Mouse (Mus musculus): ENCODE measurements around the gene Spaca7. TPM values are rescaled to one million over a fixed set of nuclear protein-coding genes. Genes with fewer than 3 reads are reported as not detected.
"Not testable (repeated sequence)": the region's sequence is repeated elsewhere in the genome, so short reads cannot be mapped to it uniquely, and the experiment has no call there.

Gene Spaca7
- total RNA-seq, 2 experiments from 2014 or later: not detected

DNA sequence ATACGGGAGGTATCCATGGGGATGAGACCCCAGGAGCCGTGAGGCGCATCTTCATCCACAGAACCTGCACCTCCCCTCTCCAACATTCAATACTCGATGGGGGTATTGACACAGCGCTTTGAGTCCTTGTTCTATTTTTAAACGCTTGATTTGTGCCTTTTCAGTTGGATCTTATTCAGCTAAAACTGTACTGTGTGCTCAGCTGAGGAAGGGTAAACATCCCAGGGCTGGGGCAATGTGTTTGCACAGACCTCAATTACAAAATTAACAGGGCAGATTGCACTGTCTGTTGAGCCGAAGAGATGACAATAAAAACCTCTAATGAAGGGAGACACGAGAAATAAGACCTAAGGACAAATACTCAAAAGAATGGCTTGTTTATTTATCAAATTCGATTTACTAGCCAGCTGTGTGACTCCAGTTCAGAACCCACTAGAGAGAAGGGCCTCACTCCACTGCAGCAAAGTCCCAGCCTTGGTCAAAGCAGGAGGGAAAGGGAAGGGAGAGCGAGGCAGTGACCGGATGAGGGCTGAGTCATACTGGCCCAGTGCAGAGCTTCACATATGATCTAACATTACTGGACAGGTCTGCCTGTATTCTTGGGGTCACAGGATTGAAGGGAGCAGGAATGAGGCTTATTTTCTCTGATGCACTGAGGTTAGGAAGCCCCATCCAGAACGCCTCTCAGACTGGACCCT is 37.1 kb downstream of the Spaca7 start:
- no peak for DNase-seq

DNA sequence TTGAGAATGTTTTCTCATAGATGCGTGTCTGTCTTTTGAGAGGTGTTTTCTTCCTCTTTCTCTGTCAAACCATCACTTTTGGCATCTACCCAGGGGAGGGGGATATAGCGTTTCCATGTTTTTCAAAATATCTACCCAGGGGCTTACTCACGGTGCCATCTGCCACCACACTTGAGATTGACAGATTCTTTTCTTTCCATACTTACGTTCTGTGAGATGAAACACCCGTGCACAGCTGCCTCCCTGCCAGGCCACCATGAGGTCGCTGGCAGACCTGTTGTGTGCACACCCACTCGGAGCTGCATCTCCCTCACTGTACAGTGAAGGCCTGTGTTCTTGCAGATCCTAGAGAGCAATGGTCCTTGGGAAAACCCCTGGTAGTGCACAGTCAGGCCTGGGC is 40.4 kb downstream of the Spaca7 start:
- no peak for DNase-seq

DNA sequence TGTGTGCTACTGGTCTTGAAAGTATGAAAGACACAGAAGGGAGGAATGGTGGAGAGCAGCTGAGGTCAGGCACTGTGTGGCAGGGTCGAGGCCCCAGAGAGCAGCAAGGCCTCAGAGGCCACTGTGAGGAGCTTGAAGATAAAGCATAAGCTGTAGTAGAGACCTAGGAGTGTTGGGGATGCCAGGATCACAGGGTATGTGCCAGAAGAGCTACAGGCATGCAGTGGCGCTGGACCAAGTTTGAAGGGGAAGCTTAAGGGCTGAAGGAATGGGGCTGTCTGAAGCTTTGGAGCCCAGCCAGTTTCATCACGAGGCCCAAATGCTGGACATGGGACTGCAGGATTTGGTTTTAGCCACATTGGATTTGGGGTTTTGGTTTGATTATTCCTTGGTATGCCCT is 44.5 kb downstream of the Spaca7 start:
- DNase-seq: not testable (repeated sequence)

DNA sequence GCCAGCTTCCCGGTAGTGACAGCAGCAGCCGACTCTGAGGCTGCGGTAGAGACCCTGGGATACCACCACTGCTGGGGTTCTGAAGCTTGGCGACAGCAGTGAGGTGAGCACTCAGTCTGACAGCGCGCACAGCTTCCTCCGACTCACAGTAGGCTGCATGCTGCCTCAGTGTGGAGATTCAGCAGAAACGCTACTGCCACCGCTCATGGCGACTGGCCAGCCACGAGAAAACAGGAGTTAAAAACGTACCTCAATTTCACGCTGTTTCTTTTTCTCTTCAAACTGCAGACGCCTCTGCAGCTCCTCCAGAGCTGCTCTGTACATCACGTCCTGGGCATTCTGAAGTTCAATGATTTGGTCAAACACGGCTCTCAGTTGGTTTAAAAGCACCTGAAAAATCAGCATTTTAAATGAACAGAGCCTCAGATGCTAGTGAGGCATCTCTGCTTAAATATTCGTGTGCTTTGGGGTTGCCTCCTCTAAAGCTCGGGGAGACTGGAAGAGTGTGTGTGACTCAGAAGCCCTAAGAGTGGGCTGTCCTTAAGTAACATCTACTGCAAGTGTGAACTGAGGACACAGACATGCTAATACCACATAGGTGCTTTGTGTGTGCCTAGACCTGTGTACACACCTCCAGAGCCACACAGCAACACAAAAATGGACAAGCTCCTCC is 48.9 kb downstream of the Spaca7 start:
- DNase-seq: no peak

DNA sequence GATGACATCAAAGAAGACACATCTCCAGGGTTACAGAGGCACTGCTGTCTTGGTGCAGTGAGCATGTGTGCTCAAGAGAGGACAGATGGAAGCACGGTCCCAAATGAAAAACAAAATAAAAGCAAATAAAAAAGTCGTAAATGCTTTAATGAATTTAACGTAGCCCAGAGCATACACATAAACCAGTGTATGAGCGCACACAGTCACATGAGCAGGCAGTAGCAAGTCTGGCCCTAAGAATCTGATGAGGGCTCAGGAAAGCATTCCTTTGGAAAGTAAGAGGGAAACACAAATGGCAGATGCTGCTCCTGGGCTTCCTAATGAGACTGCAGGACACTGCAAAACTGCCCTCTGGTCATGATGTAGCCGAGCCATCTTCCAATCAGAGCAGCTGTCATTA is 53.1 kb downstream of the Spaca7 start:
- no peak for DNase-seq

DNA sequence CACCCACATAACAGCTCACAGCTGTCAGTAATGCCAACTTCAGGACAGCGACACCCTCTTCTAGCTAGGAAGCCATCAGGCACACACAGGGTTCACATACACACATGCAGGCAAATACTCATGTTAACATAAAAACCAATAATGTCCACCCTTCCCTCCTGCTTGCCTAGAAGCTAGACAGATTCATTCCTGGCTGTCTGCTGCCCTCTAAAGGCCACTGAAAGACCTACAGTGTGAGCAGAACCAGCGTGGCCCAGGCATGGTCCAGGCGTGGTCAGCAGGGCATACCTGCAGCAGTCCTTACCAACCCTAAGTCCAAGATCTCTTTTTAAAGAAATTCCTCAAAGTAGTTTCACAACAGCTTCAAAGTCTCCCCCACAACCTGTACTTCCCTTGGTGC is 56.2 kb downstream of the Spaca7 start:
- DNase-seq: peak; percentile 49 to 55

DNA sequence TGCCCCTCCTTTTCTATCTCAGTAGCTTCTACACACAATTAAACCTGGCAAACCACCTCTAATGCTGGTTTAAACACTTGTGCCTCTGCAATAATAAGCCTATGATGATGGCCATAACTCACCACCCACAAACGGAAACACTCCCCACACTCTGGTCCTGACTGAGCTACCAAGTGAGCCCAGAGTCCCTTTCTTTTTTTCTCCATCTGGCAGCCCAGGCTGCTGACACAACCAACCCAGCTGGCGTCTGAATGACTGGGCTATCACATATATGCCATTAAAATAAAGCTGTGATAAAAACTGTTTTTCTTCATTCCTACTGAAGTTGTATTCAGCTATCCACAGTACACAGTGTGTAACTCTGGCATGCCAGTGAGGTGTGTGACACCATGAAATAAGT is 62.5 kb downstream of the Spaca7 start:
- no peak for DNase-seq

DNA sequence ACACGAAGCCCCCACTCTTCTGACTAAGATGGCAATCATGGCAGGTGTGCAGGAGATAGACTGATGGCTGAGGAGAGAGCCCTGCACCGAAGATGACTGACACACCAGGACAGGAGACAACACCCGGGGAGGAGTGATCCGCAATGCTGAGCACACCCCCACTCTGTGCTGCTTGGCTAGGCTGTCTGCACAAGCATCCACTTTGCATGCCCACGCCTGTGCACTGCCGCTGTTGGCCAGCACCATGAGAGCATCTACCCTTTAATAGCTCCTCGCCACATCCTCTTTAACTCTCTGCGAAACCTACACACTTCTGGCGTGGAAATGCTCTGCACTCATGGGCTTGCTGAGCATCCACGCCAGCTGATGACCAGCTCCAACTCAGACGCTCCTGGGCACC is 65.6 kb downstream of the Spaca7 start:
- DNase-seq: no peak

DNA sequence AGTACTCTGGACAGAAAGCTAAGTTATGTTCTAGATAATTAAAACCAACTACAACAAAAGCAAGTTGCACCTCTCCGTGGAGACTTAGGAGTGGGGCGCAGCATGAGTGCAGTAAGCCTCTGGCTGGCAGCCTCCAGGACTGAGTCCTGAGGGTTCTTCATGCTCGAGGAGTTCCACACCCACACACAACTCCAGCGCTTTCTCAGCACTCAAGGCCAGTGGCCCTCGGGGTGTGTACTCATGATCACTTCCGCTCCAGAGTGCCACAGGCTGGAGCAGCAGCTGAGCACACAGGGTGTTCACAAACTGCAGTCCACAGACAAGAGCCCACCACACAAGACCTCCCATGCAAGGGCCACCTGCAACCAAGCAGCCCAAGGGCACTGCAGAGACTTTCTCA is 68.7 kb downstream of the Spaca7 start:
- DNase-seq: no peak

DNA sequence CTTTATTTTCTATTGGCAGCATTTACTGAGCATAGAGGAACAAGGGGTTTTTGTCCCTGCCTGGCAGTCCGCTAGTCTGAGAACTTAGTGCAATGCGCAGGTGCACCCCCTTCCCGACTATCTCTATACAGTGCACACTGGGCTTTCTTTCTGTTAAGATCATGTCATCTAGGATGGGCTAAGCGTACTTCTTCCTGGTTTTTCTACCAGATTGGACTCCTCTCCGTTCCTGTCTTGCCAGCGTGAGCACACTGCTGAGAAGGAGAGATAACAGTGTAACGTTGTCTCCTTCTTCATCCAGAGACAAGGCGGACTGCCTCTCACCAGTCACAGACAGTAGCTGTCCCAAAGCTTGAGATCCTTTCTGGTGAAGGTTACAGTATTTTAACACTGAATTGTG is 71.5 kb downstream of the Spaca7 start:
- no peak for DNase-seq

DNA sequence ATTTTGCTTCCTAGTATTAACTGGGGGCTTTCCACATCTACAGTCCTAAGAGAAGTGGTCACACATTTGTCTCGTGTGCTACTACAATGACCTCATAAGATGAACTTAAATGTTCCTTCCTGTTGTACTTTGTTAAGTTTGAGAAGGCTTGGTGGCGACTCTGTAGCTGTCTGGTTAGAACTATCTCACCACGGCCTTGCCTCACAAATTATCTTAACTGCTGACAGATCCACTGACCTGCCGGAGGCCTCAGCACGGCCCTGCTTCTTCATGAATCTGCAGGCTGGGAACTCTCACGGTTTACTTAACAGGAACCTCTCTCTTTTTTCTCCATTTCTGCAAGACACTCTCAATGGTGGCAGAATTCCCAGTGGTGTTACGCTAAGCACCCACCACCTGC is 72.1 kb downstream of the Spaca7 start:
- DNase-seq: no peak

DNA sequence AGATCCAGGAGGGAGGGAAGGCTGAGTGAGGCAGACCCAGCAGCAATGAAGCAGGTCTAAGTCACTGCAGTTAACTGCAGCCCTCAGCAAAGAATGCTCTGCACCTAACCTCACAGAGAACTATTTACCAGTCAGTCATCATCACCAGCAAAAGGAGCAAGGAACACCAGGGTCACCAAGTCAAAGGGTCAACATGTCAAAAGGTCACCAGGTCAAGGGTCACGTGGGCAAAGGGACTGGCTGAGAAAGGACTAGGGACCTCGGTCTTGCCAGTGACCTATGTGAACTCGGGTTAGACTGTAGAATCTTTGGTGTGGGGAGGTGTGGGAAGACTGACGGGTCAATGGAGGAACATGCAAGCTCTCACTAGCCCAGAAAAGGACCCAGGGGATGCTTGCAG is 73.7 kb downstream of the Spaca7 start:
- DNase-seq: no peak

DNA sequence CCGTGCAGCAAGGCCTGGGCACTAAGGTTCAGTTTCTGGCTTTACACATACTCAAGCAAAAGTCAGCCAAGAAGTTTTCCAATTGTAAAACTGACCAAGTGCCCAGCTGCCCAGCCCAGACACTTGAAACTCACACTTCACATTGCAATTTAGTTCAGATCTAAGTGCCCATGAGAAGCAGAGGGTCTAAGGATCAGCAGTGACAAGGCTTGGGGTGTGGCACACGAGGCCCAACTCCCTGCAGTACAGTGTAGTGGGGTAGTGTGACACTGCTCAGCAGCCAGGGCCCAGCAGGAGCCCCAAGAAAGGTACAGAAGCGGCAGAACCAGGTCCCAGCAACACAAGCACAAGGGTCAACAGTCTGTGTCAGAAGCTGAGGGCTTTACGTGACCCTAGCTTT is 76.1 kb downstream of the Spaca7 start:
- no peak for DNase-seq

Other genes starting within 250 kb of the Spaca7 start
- not detected for gene Sox1, start 177.7 kb upstream of the Spaca7 start, total RNA-seq (2021)
- 10 to 100 TPM; 29.6 to 29.8 TPM for gene Tubgcp3, start 99.2 kb downstream of the Spaca7 start, total RNA-seq (2021)
- 100 to 1,000 TPM; 121 to 149 TPM for gene Atp11a, start 184.0 kb downstream of the Spaca7 start, total RNA-seq (2021)

All from adrenal gland, postnatal 36 days (tissue).